ENCODE assay signal across 11 mouse cellular contexts in genomic region chr5:107436587-107437209, GRCm38 (mm10). TPM values are rescaled to one million over a fixed set of nuclear protein-coding genes. Genes with fewer than 3 reads are reported as not detected.
DNase-seq lines count a peak whose midpoint lies in the region; ATAC-seq lines count a peak whose summit lies in the region.
"Had no signal": no experiment of that assay in that cellular context is flagged by ENCODE, and none has a peak within 500 bp of the region (broad histone marks: within the 10 kb centered on the region; RNA-seq: fewer than 3 reads in every experiment).

No protein-coding gene starts in this region.

- peak overlapping the region; percentile 98; the same call in 1 of the 2 replicates for H3K27ac ChIP-seq in forebrain, embryonic 10.5 days
- no peak overlapping the region for H3K27ac ChIP-seq in forebrain, embryonic 12.5 days
- no peak overlapping the region; the same call in 1 of the 2 replicates for H3K27ac ChIP-seq in midbrain, embryonic 10.5 days (replicated peaks)
- no peak overlapping the region for H3K27ac ChIP-seq in midbrain, embryonic 16.5 days (ENCODE audit: low read length)

- H3K27me3 ChIP-seq in forebrain, embryonic 10.5 days (ENCODE audit: poor library complexity, severe bottlenecking) = no peaks in the 10 kb centered on the region
- no peaks in the 10 kb centered on the region for H3K27me3 ChIP-seq in forebrain, embryonic 12.5 days
- no peaks in the 10 kb centered on the region for H3K27me3 ChIP-seq in midbrain, embryonic 10.5 days (ENCODE audit: low read depth, poor library complexity, severe bottlenecking)
- H3K27me3 ChIP-seq in midbrain, embryonic 16.5 days (ENCODE audit: control insufficient read depth, insufficient read depth, low read depth, low read length) = no peaks in the 10 kb centered on the region
- no peaks in the 10 kb centered on the region for H3K27me3 ChIP-seq in splenic B cell, adult 2 months (ENCODE audit: control insufficient read depth, insufficient read depth, low read length, poor library complexity, severe bottlenecking)
- H3K27me3 ChIP-seq: embryonic facial prominence, embryonic 15.5 days had no signal

- H3K4me2 ChIP-seq in forebrain, embryonic 12.5 days = no peak overlapping the region
- no peak overlapping the region for H3K4me2 ChIP-seq in midbrain, embryonic 16.5 days (ENCODE audit: low read length)

- H3K4me1 ChIP-seq in forebrain, embryonic 10.5 days = peaks cover 16% of the 10 kb centered on the region
- H3K4me1 ChIP-seq in forebrain, embryonic 12.5 days = peaks cover 7% of the 10 kb centered on the region
- peaks cover 20% of the 10 kb centered on the region for H3K4me1 ChIP-seq in midbrain, embryonic 10.5 days
- peaks cover 11% of the 10 kb centered on the region for H3K4me1 ChIP-seq in midbrain, embryonic 16.5 days (ENCODE audit: control insufficient read depth, insufficient read depth, low read length)

- WGBS in forebrain, embryonic 10.5 days = 81% methylated on average over 6 of the region's 6 CpGs
- 80% methylated on average over 6 of the region's 6 CpGs for WGBS in forebrain, embryonic 12.5 days
- 83% methylated on average over 6 of the region's 6 CpGs for whole genome bisulfite sequencing in midbrain, embryonic 10.5 days
- WGBS in midbrain, embryonic 16.5 days = 81% methylated on average over 6 of the region's 6 CpGs

- ATAC-seq in forebrain, embryonic 12.5 days (ENCODE audit: low FRiP score) = no peak
- ATAC-seq in midbrain, embryonic 16.5 days = no peak
- ATAC-seq in CD4-positive, CD25-positive, alpha-beta regulatory T cell, adult 4 months = no peak

- H3K9me3 ChIP-seq in forebrain, embryonic 10.5 days = no peaks in the 10 kb centered on the region
- H3K9me3 ChIP-seq in forebrain, embryonic 12.5 days = no peaks in the 10 kb centered on the region
- H3K9me3 ChIP-seq in midbrain, embryonic 10.5 days (replicated peaks) = no peaks in the 10 kb centered on the region
- H3K9me3 ChIP-seq in midbrain, embryonic 16.5 days (replicated peaks; ENCODE audit: control insufficient read depth, low read length, poor library complexity, severe bottlenecking) = no peaks in the 10 kb centered on the region
- H3K9me3 ChIP-seq: embryonic facial prominence, embryonic 15.5 days had no signal

- no peak for DNase-seq in forebrain, embryonic 10.5 days (ENCODE audit: extremely low spot score, low spot score)
- DNase-seq in midbrain, embryonic 10.5 days (ENCODE audit: low spot score) = no peak
- peak; percentile 10 for DNase-seq in embryo, embryonic 9.5 days (ENCODE audit: extremely low spot score)
- peak; percentile 6 for DNase-seq in splenic B cell, adult 2 months (ENCODE audit: low read depth, low spot score)
- DNase-seq in gastrocnemius, adult 18-20 months (ENCODE audit: low spot score) = no peak
- DNase-seq: heart, adult 11 months had no signal

- H3K4me3 ChIP-seq in forebrain, embryonic 10.5 days = 0 out of 2 replicates have a peak overlapping the region, but pooled peaks have one; percentile 89
- H3K4me3 ChIP-seq in forebrain, embryonic 12.5 days (replicated peaks) = no peak overlapping the region
- H3K4me3 ChIP-seq in midbrain, embryonic 10.5 days = peak overlapping the region; percentile 90; the same call in 1 of the 2 replicates
- no peak overlapping the region for H3K4me3 ChIP-seq in midbrain, embryonic 16.5 days (ENCODE audit: low read depth, low read length)

- no peaks in the 10 kb centered on the region for H3K36me3 ChIP-seq in forebrain, embryonic 10.5 days (replicated peaks)
- H3K36me3 ChIP-seq in forebrain, embryonic 12.5 days (replicated peaks) = no peaks in the 10 kb centered on the region
- H3K36me3 ChIP-seq in midbrain, embryonic 10.5 days = no peaks in the 10 kb centered on the region
- no peaks in the 10 kb centered on the region for H3K36me3 ChIP-seq in midbrain, embryonic 16.5 days (ENCODE audit: control insufficient read depth, insufficient read depth, low read length)
- no peaks in the 10 kb centered on the region for H3K36me3 ChIP-seq in splenic B cell, adult 2 months (ENCODE audit: control insufficient read depth, insufficient read depth, low read length, poor library complexity, severe bottlenecking)
- H3K36me3 ChIP-seq: embryonic facial prominence, embryonic 15.5 days had no signal

- H3K9ac ChIP-seq in forebrain, embryonic 12.5 days = no peak overlapping the region
- no peak overlapping the region for H3K9ac ChIP-seq in midbrain, embryonic 16.5 days (ENCODE audit: low read depth, low read length)

RNA-seq across cellular contexts. Expression of gene Btbd8, which starts 1.1 kb away (rescaled TPM):
- polyA plus RNA-seq in forebrain, embryonic 10.5 days (2016; fragmentation: Nextera tagmentation; extraction: Ambion mirVana) = 4.0 and 4.2 TPM in 2 replicates
- 10.9 and 13.2 TPM in 2 replicates for polyA plus RNA-seq in forebrain, embryonic 12.5 days (2016; fragmentation: Nextera tagmentation; extraction: Ambion mirVana)
- 4.6 and 6.4 TPM in 2 replicates for polyA plus RNA-seq in midbrain, embryonic 10.5 days (2016; fragmentation: Nextera tagmentation; extraction: Ambion mirVana)
- polyA plus RNA-seq in midbrain, embryonic 16.5 days (2015; fragmentation: Nextera tagmentation; extraction: Ambion mirVana) = 23.5 and 24.9 TPM in 2 replicates
- 1 to 10 TPM; 8.9 to 9.7 TPM for polyA plus RNA-seq in CD4-positive, CD25-positive, alpha-beta regulatory T cell, adult 4 months (2017; shearing (Covaris generic))
- 1 to 10 TPM; 6.8 to 7.4 TPM for total RNA-seq in gastrocnemius, adult 18-20 months (2021)

RNA-seq across cellular contexts. Expression of gene Lpcat2b, which starts 5.3 kb away (rescaled TPM):
- not detected in 2 replicates for polyA plus RNA-seq in forebrain, embryonic 10.5 days (2016; fragmentation: Nextera tagmentation; extraction: Ambion mirVana)
- polyA plus RNA-seq in forebrain, embryonic 12.5 days (2016; fragmentation: Nextera tagmentation; extraction: Ambion mirVana) = not detected in 2 replicates
- polyA plus RNA-seq in midbrain, embryonic 10.5 days (2016; fragmentation: Nextera tagmentation; extraction: Ambion mirVana) = not detected in 2 replicates
- polyA plus RNA-seq in midbrain, embryonic 16.5 days (2015; fragmentation: Nextera tagmentation; extraction: Ambion mirVana) = not detected in 2 replicates
- not detected for polyA plus RNA-seq in CD4-positive, CD25-positive, alpha-beta regulatory T cell, adult 4 months (2017; shearing (Covaris generic))
- total RNA-seq in gastrocnemius, adult 18-20 months (2021) = not detected
- total RNA-seq: adrenal gland, postnatal 4 days had no signal
- polyA plus RNA-seq: embryonic facial prominence, embryonic 15.5 days had no signal

RNA-seq across cellular contexts. Expression of gene Ephx4, which starts 34.2 kb away (rescaled TPM):
- 0.68 and 0.75 TPM in 2 replicates for polyA plus RNA-seq in forebrain, embryonic 10.5 days (2016; fragmentation: Nextera tagmentation; extraction: Ambion mirVana)
- 0.56 and 0.98 TPM in 2 replicates for polyA plus RNA-seq in forebrain, embryonic 12.5 days (2016; fragmentation: Nextera tagmentation; extraction: Ambion mirVana)
- polyA plus RNA-seq in midbrain, embryonic 10.5 days (2016; fragmentation: Nextera tagmentation; extraction: Ambion mirVana) = 0.57 and 0.99 TPM in 2 replicates
- 2.1 and 3.2 TPM in 2 replicates for polyA plus RNA-seq in midbrain, embryonic 16.5 days (2015; fragmentation: Nextera tagmentation; extraction: Ambion mirVana)
- polyA plus RNA-seq in CD4-positive, CD25-positive, alpha-beta regulatory T cell, adult 4 months (2017; shearing (Covaris generic)) = under 1 TPM in 1 of 2 experiments, not detected in 1; 0.42 TPM
- total RNA-seq in gastrocnemius, adult 18-20 months (2021) = under 1 TPM; 0.24 to 0.89 TPM

Comparison
In these comparisons a context has a peak if more than half of its experiments do, and no peak if none do; other contexts are left out.
1. H3K4me3 ChIP-seq: peak in forebrain, embryonic 10.5 days (single experiment) and midbrain, embryonic 10.5 days (single experiment); none in forebrain, embryonic 12.5 days (single experiment) and midbrain, embryonic 16.5 days (single experiment).
2. DNase-seq: peak in embryo, embryonic 9.5 days (single experiment) and splenic B cell, adult 2 months (single experiment); none in forebrain, embryonic 10.5 days (single experiment), midbrain, embryonic 10.5 days (single experiment) and gastrocnemius, adult 18-20 months (single experiment).